Mouse (Mus musculus) natural killer cell, adult 2 months (primary cell): ENCODE results near the gene Twnk.
A peak's percentile ranks its signal among the peaks of the same experiment; 100 is the strongest.

Experiments
- DNase-seq, 2 experiments: peaks; one replicate each; pipeline ENCODE4 v3.0.0; 2022; ENCODE audit warnings: low spot score in 2 of 2

Gene Twnk

GRCm38 (mm10) chr19:45005444-45005843 lies at the start of gene Twnk:
Twnk (plus strand) TSS chr19:45005663.
- peak; percentile 31 to 83 for DNase-seq

- DNase-seq = no peak
These were observed 45.8 kb upstream of the Twnk start for GRCm38 (mm10) chr19:44959633-44960032.

GRCm38 (mm10) chr19:44965978-44966377 lies 39.5 kb upstream of the Twnk start:
- no peak for DNase-seq

GRCm38 (mm10) chr19:44968329-44968728 lies 37.1 kb upstream of the Twnk start:
- DNase-seq = no peak

GRCm38 (mm10) chr19:44976636-44977035 lies 28.8 kb upstream of the Twnk start:
- no peak for DNase-seq

- no peak for DNase-seq
These were observed 28.3 kb upstream of the Twnk start for GRCm38 (mm10) chr19:44977148-44977547.

GRCm38 (mm10) chr19:44980787-44981186 lies 24.7 kb upstream of the Twnk start:
- DNase-seq = no peak

- DNase-seq = no peak
These were observed 22.9 kb upstream of the Twnk start for GRCm38 (mm10) chr19:44982477-44983115.

GRCm38 (mm10) chr19:44983366-44983765 lies 22.1 kb upstream of the Twnk start:
- DNase-seq = no peak

GRCm38 (mm10) chr19:44984420-44984819 lies 21.0 kb upstream of the Twnk start:
- DNase-seq = no peak

- DNase-seq = no peak
These were observed 20.1 kb upstream of the Twnk start for GRCm38 (mm10) chr19:44985159-44985988.

- no peak for DNase-seq
These were observed 18.5 kb upstream of the Twnk start for GRCm38 (mm10) chr19:44987004-44987403.

- DNase-seq = no peak
These were observed 17.6 kb upstream of the Twnk start for GRCm38 (mm10) chr19:44987851-44988250.

- DNase-seq = no peak
These were observed 17.1 kb upstream of the Twnk start for GRCm38 (mm10) chr19:44988321-44988720.

GRCm38 (mm10) chr19:44988831-44989566 lies 16.5 kb upstream of the Twnk start, which contains the start of gene Sema4g:
Sema4g (plus strand) TSS chr19:44989101.
- peak in 1 of 2 experiments; percentile 30 for DNase-seq

GRCm38 (mm10) chr19:44989567-44990495 lies 15.6 kb upstream of the Twnk start:
- no peak for DNase-seq

GRCm38 (mm10) chr19:44991031-44991430 lies 14.4 kb upstream of the Twnk start:
- no peak for DNase-seq

GRCm38 (mm10) chr19:44992246-44992645 lies 13.2 kb upstream of the Twnk start:
- no peak for DNase-seq

- DNase-seq = no peak
These were observed 12.8 kb upstream of the Twnk start for GRCm38 (mm10) chr19:44992712-44993111.

GRCm38 (mm10) chr19:44997786-44998185 lies 7.7 kb upstream of the Twnk start:
- DNase-seq = no peak

GRCm38 (mm10) chr19:44999647-45000046 lies 5.8 kb upstream of the Twnk start:
- DNase-seq = no peak
